Mouse (Mus musculus) liver, adult (tissue): ENCODE results near the gene Tnfsf4.

ENCODE experiments used
- GATA4 ChIP-seq: IDR thresholded peaks from 2 replicates; pipeline ENCODE4 v1.6.1; 2014; ENCODE audit warnings: mild to moderate bottlenecking, low read length; ENCODE audit not compliant: insufficient replicate concordance

The Tnfsf4 gene

GRCm38 (mm10) chr1:161394931-161395459 lies at the start of gene Tnfsf4:
TSS of gene Tnfsf4 (plus strand) at chr1:161395409.
- TF ChIP-seq GATA4: no peak

GRCm38 (mm10) chr1:161350981-161351380 lies 44.2 kb upstream of the Tnfsf4 start:
- no peak for TF ChIP-seq GATA4

- TF ChIP-seq GATA4: no peak
Measured at GRCm38 (mm10) chr1:161365006-161365405, 30.2 kb upstream of the Tnfsf4 start.

- TF ChIP-seq GATA4: no peak
Measured at GRCm38 (mm10) chr1:161371919-161372318, 23.3 kb upstream of the Tnfsf4 start.

- no peak for TF ChIP-seq GATA4
Measured at GRCm38 (mm10) chr1:161375866-161376265, 19.3 kb upstream of the Tnfsf4 start.

GRCm38 (mm10) chr1:161378571-161378970 lies 16.6 kb upstream of the Tnfsf4 start:
- TF ChIP-seq GATA4: no peak

GRCm38 (mm10) chr1:161379685-161380424 lies 15.4 kb upstream of the Tnfsf4 start:
- no peak for TF ChIP-seq GATA4

- no peak for TF ChIP-seq GATA4
Measured at GRCm38 (mm10) chr1:161380425-161380780, 14.8 kb upstream of the Tnfsf4 start.

GRCm38 (mm10) chr1:161390066-161390465 lies 5.1 kb upstream of the Tnfsf4 start:
- TF ChIP-seq GATA4: no peak

- no peak for TF ChIP-seq GATA4
Measured at GRCm38 (mm10) chr1:161392906-161393305, 2.3 kb upstream of the Tnfsf4 start.

GRCm38 (mm10) chr1:161395610-161396009 lies 401 bp downstream of the Tnfsf4 start:
- TF ChIP-seq GATA4: no peak

- no peak for TF ChIP-seq GATA4
Measured at GRCm38 (mm10) chr1:161396351-161396750, 1.1 kb downstream of the Tnfsf4 start.

- TF ChIP-seq GATA4: no peak
Measured at GRCm38 (mm10) chr1:161400126-161400525, 4.9 kb downstream of the Tnfsf4 start.

- TF ChIP-seq GATA4: no peak
Measured at GRCm38 (mm10) chr1:161403061-161403460, 7.9 kb downstream of the Tnfsf4 start.

- TF ChIP-seq GATA4: no peak
Measured at GRCm38 (mm10) chr1:161406480-161406879, 11.3 kb downstream of the Tnfsf4 start.

GRCm38 (mm10) chr1:161419926-161420325 lies 24.7 kb downstream of the Tnfsf4 start:
- TF ChIP-seq GATA4: no peak

- no peak for TF ChIP-seq GATA4
Measured at GRCm38 (mm10) chr1:161420646-161421045, 25.4 kb downstream of the Tnfsf4 start.
